Mouse (Mus musculus) liver, adult 2 months (tissue): Measurements from ENCODE around the gene Nsg2.
A peak's percentile ranks its signal among the peaks of the same experiment; 100 is the strongest.

Experiments
- CTCF ChIP-seq: fragments of 200-500 bp; IDR thresholded peaks from 2 replicates; pipeline ENCODE4 v1.5.1; 2011; ENCODE audit warnings: low read depth, low read length, control low read depth
- POLR2A ChIP-seq: fragments of 200-500 bp; IDR thresholded peaks from 2 replicates; pipeline ENCODE4 v1.6.1; 2011; ENCODE audit warnings: low read length, control low read depth; ENCODE audit not compliant: insufficient read depth; ENCODE audit errors: extremely low read depth

DNA sequence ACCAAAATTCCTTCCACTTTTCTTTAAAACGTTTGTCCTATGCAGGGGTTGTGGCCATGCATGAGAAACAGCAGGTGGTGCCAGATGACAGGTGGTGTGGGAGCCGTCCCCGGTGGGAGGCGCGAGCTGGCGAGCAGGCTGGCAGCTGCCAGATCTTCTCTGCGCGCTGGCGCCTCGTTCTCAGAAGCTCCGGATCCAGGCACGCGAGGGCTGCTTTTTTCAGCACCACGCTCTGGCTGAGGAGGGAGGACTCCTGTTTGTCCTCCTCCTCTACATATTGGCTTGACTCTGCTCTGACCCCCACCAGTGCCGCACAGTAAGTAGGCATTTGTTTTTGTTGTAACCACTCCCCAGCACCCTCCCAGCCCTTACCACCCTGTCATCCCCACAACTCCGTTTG, at the start of gene Nsg2:
- no peak for TF ChIP-seq POLR2A
- TF ChIP-seq CTCF, result peak; percentile 45
